Mouse (Mus musculus): ENCODE results near the gene Mtpn. TPM values are rescaled to one million over a fixed set of nuclear protein-coding genes. Genes with fewer than 3 reads are reported as not detected.

Gene Mtpn
- total and polyA plus RNA-seq, 2 experiments from 2014 or later = 188 to 214 TPM

- Histone ChIP-seq H3K27me3 (ENCODE audit: insufficient read depth, low read length) (no peaks in the 10 kb centered on the region), H3K9ac (replicated peaks; ENCODE audit: low read length, poor library complexity, severe bottlenecking) (no peak overlapping the region), H3K4me2 (ENCODE audit: low read depth, low read length, poor library complexity, severe bottlenecking) (no peak overlapping the region), H3K36me3 (ENCODE audit: insufficient read depth, low read length) (no peaks in the 10 kb centered on the region), H3K4me3 (ENCODE audit: low read depth, low read length) (no peak overlapping the region), H3K27ac (ENCODE audit: low read depth, low read length) (no peak overlapping the region), H3K9me3 (ENCODE audit: low read length) (no peaks in the 10 kb centered on the region), H3K4me1 (ENCODE audit: insufficient read depth, low read length) (no peaks in the 10 kb centered on the region)
- ATAC-seq (ENCODE audit: low FRiP score) = no peak
- WGBS = 54% methylated on average over 5 of the region's 5 CpGs
- no peak for TF ChIP-seq CTCF (IDR thresholded peaks at IDR 0.05)
- DNase-seq (ENCODE audit: low spot score) = peak; percentile 8
Measured at GRCm38 (mm10) chr6:35463450-35464395, 76.0 kb downstream of the Mtpn start.

- Histone ChIP-seq H3K4me1 (ENCODE audit: insufficient read depth, low read length) (no peaks in the 10 kb centered on the region), H3K9me3 (ENCODE audit: low read length) (no peaks in the 10 kb centered on the region), H3K36me3 (ENCODE audit: insufficient read depth, low read length) (no peaks in the 10 kb centered on the region), H3K27me3 (ENCODE audit: insufficient read depth, low read length) (no peaks in the 10 kb centered on the region), H3K4me3 (ENCODE audit: low read depth, low read length) (no peak overlapping the region), H3K27ac (ENCODE audit: low read depth, low read length) (no peak overlapping the region), H3K9ac (replicated peaks; ENCODE audit: low read length, poor library complexity, severe bottlenecking) (no peak overlapping the region), H3K4me2 (ENCODE audit: low read depth, low read length, poor library complexity, severe bottlenecking) (no peak overlapping the region)
- DNase-seq (ENCODE audit: low spot score) (no peak), ATAC-seq (ENCODE audit: low FRiP score) (no peak)
- no peak for TF ChIP-seq CTCF (IDR thresholded peaks at IDR 0.05)
- WGBS = 95% methylated on average over 1 of the region's 1 CpGs
Measured at GRCm38 (mm10) chr6:35462484-35462883, 77.2 kb downstream of the Mtpn start.

Small RNA genes within 50 kb of the gene (microRNA-seq; reads per million reads assigned to microRNA genes)
- gene Gm23053 (ENCODE audit: borderline number of aligned reads) = not detected

Other genes starting within 250 kb of the Mtpn start
- gene Slc13a4, start 231.8 kb downstream of the Mtpn start, total RNA-seq (2014; rRNA removed) = 17.2 and 19.6 TPM in 2 replicates
- 13.6 and 14.3 TPM in 2 replicates for gene Slc13a4, start 231.8 kb downstream of the Mtpn start, polyA plus RNA-seq (2015; fragmentation: Nextera tagmentation; extraction: Ambion mirVana)
- gene Fam180a, start 213.7 kb downstream of the Mtpn start, total RNA-seq (2014; rRNA removed) = 4.2 and 7.3 TPM in 2 replicates
- gene Fam180a, start 213.7 kb downstream of the Mtpn start, polyA plus RNA-seq (2015; fragmentation: Nextera tagmentation; extraction: Ambion mirVana) = 4.6 and 5.6 TPM in 2 replicates

Data from midbrain, postnatal 0 days (tissue).